Mouse (Mus musculus) kidney, postnatal 25 days (tissue): ENCODE data around the gene Fes.
A peak's percentile ranks its signal among the peaks of the same experiment; 100 is the strongest.

Experiments
- DNase-seq, 2 experiments: peaks; one replicate each; pipeline ENCODE4 v3.0.0; 2021; ENCODE audit warnings: mixed read lengths in 2 of 2

The Fes gene

GRCm38 (mm10) chr7:80374280-80374679 is 13.5 kb downstream of the Fes start:
- no peak for DNase-seq

- no peak for DNase-seq
Measured at GRCm38 (mm10) chr7:80373850-80374249, 13.9 kb downstream of the Fes start.

GRCm38 (mm10) chr7:80373352-80373751 is 14.4 kb downstream of the Fes start:
- no peak for DNase-seq

GRCm38 (mm10) chr7:80372667-80373066 is 15.1 kb downstream of the Fes start:
- no peak for DNase-seq

GRCm38 (mm10) chr7:80372166-80372565 is 15.6 kb downstream of the Fes start:
- DNase-seq, result no peak

DNA sequence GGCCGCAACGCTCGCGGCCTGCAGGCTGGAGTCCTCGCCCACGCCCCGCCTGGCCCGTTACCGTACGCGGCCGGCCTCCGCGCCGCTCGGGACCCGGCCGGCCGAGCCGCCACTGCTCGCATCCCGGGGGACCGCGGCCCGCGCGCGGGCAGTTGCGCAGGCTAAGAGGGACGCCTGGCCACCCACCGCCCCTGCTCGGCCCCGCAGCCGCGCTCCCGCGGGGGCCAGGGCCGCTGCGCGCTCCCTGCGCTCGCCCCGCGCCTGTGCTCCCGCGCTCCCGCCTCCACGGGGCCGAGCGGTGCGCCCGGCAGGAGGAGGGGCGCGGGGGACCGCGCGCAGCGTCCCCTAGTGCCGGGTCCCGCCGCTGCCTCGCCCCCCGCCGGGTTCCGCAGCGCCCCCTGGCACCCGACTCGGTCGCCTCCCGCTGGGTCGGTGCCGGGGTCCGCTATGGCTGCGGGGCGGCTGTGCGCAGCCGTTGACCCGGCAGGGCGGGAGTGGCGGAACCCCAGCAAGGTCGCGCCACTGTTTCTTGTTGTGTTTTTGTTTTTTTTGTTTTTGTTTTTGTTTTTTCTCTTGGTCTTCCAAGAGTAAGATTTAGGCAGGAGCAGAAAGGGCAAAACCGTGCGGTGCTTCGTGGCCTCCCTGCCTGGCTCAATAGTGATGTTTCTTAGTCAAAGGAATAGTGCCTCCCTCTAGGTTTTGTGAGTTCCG is 16.6 kb downstream of the Fes start, which contains the start of gene Man2a2:
Gene Man2a2 (minus strand): TSS at position 335 of the 711 bp plus-strand sequence.
- peak; percentile 71 to 84 for DNase-seq

DNA sequence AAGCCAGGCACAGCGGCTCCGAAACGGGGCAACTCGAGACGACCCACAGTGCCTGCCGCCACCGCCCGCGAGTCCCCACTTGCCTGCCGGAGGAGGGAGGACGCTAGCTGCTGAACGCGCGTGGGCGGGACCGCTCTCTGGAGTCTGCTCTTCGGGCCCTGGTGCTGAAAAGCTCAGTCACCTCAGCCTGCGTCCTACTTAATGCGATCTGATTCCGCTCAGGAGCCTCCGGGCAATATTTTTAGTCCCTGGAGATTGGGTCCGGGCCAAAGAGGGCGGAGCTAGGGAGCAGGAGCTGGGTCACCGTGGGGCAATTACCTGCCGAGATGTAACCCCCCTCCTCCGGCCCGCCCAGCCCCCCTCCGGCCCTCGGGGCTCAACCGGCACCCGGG is 17.1 kb downstream of the Fes start:
- peak; percentile 89 to 91 for DNase-seq

GRCm38 (mm10) chr7:80369967-80370431 is 17.7 kb downstream of the Fes start:
- no peak for DNase-seq

- DNase-seq, result no peak
Measured at GRCm38 (mm10) chr7:80369461-80369860, 18.3 kb downstream of the Fes start.

DNA sequence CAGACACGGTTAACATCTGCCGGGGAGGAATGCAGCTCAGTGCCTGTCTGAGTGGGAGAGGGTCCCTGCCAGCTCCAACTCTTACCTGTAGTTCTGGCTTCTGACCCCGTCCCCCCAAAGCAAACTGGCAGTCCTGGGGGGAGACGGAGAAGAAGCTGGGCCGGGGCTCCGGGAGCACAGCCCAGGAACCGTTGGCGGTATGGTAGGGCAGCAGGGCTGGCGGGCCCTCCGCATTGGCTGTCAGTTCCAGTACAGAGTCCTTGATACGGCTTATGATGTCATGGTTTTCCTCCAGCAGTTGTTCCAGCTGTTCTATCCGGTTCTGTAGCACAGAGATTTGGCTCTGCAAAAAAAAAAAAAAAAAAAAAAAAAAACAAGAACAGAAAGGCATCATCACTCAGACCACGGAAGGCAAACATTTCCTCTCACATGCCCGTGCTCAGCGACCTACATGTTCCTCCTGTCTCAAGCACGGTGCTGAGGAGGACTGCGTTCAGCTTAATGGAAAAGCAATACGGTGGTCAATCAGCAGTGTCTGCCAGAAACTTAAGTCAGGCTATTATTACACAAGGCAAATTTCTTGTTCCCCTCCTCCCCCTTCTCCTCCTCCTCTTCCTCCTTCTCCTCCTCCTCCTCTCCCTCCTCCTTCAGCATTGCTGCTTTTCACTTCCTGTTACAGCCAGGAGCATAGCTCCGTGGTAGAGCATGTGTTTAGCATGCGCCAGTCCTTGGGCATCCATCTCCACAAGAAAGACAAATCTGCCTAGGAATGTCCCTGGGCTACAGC is 18.9 kb downstream of the Fes start:
- no peak for DNase-seq

- peak in 1 of 2 experiments; percentile 45 for DNase-seq
Measured at GRCm38 (mm10) chr7:80368009-80368408, 19.7 kb downstream of the Fes start.

- DNase-seq, result no peak
Measured at GRCm38 (mm10) chr7:80367232-80367631, 20.5 kb downstream of the Fes start.

DNA sequence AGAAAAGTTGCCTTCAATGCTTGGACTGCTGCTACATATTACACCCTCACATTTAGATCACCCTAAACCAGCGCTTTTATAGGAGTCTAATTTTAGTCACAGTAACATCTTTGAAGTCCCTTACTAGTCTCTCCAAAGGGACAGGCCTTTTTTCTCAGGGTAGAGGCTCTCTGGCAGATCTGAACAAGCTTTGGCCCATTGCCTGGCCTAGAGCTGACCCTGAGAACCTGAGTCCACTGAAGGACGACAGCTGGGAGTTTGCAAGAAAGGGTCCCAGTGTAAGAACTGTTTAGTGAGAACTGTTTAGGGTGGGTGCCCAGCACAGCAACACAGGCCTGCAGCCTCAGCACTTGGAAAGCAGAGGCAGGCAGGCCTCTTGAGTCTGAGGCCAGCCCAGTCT is 22.0 kb downstream of the Fes start:
- DNase-seq, result peak; percentile 62 to 66

GRCm38 (mm10) chr7:80360435-80360834 is 27.3 kb downstream of the Fes start:
- no peak for DNase-seq

DNA sequence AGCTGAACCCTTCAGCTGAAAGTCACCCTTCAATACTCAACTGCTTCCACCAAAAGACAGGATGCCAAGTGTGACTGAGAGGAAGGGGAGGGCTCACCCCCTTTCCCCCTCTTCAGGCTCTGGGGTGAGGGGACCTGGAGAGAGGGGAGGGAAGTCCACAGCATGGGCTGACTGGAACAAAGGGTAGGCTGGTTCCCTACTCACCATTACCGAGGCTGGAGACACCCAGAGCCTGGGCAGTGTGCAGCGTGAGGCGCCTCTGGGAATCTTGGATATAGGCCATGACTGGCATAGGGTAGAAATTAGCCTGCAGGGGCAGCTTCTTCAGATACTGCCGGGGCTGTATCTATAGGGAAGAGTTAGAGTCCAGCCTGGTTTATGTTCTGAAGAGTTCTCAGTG is 29.7 kb downstream of the Fes start:
- DNase-seq, result peak in 1 of 2 experiments; percentile 27

DNA sequence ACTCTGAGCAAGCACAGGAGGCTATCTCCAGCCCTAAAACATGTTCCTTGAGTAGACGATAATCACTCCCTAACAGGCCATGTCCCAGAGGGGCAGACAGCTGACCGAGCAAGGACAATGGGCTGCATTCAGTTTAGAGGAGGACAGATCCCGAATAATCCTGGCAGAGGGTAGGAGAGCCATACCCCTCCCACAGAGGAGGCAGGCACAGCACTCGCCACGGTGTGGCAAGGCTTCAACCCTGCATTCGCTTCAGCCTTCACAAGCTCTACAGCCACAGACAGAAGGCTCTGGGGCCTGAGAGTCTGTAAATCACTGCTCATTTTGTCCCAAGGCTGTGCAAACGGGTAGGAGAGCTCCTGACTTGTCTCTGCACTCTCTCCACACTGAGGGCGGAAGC is 30.6 kb downstream of the Fes start:
- DNase-seq, result no peak

DNA sequence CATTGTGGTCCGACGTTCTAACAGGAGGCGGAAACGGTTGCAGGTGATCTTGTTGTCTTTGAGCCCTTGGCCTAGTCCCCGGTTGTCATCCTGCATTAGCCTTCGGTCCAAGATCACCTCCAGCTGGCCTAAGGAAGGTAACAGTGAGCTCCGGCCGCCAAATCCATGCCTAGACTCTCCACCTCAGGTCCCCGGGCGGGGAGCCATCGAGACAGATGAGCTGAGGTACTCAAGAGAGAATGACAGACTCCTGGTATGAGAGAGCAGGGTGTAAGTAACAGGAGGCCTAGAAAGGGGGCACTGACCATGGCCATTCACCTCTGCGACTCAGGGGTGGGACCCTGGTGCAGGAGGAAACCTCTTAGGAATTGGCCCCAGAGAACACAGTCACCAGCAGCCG is 31.4 kb downstream of the Fes start:
- DNase-seq, result peak in 1 of 2 experiments; percentile 29

GRCm38 (mm10) chr7:80352920-80353319 is 34.8 kb downstream of the Fes start:
- DNase-seq, result peak in 1 of 2 experiments; percentile 25

- DNase-seq, result no peak
Measured at GRCm38 (mm10) chr7:80350808-80351207, 36.9 kb downstream of the Fes start.

DNA sequence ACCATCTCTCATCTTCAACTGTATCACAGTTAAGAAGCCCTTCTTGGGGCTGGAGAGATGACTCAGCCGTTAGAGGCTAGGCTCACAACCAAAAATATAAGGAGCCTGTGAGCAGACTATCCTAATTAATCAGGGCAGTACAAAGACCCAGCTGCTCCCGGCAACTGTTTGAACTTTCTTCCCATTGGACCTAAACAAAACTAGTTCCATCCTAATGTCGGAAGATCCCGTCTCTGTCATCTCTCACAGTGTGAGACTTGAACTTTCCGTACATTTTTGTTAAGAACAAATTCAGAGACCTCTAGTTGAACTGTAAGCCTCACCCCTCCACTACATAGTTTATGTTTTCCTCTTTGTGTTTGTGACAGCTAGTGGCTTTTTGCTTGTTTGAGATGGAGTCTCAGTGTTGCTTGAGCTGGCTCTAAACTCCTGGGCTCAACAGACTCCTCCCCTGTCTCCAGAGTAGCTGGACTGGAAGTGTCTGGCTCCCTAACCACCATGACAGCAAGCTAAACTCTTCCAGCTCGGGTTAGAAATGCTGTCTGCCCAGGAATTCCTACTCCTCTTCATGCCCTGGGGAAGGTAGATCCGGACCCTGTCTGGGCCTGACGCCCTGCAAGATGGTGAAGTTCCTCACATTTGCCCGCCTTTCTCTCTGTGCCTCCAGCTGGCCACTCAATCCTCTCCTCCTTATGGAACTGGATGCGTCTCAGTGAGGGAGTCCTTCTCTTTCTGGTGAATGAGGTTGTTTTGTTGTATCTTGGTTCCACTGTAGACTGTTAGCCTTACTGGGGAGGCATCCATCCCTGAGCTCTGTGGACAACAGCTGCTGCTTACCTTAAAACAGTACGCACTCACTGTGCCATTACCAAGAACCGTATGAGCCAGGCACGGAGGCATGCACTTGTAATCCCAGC is 39.8 kb downstream of the Fes start:
- peak in 1 of 2 experiments; percentile 31 for DNase-seq

- peak in 1 of 2 experiments; percentile 35 for DNase-seq
Measured at GRCm38 (mm10) chr7:80346830-80347229, 40.9 kb downstream of the Fes start.

DNA sequence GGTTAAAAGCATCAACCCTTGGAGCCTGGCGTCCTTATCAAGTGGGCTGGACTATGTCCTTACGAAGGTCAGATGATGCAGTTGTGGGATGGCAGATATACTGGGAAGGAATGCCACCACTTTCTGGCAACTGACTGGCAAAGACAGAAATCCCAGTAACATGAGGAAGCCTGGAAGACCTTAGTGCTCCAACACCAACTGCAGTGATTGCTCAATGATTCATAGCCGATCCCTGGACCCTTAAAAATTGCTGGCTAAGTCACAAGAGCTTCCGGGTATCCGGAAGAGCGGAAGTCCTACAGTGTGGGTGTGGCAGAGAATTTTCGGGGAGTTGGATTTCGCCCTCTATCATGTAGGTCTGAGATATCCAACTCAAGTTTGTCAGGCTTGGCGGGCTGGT is 41.6 kb downstream of the Fes start:
- peak in 1 of 2 experiments; percentile 26 for DNase-seq
